Mouse (Mus musculus) bone marrow, adult 2 months (tissue): Measurements from ENCODE around the gene Unkl.

Source experiments
- CTCF ChIP-seq: fragments of 200-500 bp; IDR thresholded peaks from 2 replicates; pipeline ENCODE4 v1.5.1; 2011; ENCODE audit warnings: low read length, control low read depth; ENCODE audit not compliant: control insufficient read depth, insufficient read depth
- POLR2A ChIP-seq: fragments of 200-500 bp; IDR thresholded peaks from 2 replicates; pipeline ENCODE4 v1.6.1; 2011; ENCODE audit warnings: low read depth, mild to moderate bottlenecking, control low read depth, low read length, borderline replicate concordance; ENCODE audit not compliant: control insufficient read depth

DNA sequence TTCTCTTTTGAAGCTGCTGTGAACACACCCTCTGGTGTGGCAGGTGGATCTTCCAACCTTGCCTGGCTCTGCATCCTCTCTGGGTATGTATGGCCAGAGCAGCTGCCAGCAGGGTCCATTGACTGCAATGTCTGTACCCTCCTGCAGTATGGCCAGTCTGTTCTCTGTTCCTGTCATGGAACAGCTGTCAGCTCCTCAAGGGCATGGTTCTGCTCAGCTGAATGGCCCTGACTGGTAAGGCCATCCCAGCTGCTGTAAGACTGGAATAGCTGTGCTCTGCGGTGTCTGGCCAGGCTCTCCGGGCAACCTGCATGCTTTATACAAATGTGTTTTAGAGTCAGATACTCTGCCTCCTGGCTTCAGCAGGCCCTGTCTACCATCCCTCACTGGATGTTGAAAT is 18.5 kb upstream of the Unkl start:
- TF ChIP-seq POLR2A (no peak), CTCF (no peak)
